Mouse (Mus musculus) T-helper 2 cell (primary cell): ENCODE data around the gene Atg7.

Experiments
- in situ Hi-C: fragments of 300-600 bp; cut with MboI, MseI; formaldehyde crosslinking; loops from one replicate; pipeline ENCODE4 v1.15.1; 2025; ENCODE audit warnings: high pct_unique_total_duplicates

The Atg7 gene

GRCm38 (mm10) chr6:114684407-114684806, 41.5 kb downstream of the Atg7 start:
- in situ Hi-C loops, result no loop called here

- in situ Hi-C loops, result no loop called here
Measured at GRCm38 (mm10) chr6:114685412-114685811, 42.5 kb downstream of the Atg7 start.

DNA sequence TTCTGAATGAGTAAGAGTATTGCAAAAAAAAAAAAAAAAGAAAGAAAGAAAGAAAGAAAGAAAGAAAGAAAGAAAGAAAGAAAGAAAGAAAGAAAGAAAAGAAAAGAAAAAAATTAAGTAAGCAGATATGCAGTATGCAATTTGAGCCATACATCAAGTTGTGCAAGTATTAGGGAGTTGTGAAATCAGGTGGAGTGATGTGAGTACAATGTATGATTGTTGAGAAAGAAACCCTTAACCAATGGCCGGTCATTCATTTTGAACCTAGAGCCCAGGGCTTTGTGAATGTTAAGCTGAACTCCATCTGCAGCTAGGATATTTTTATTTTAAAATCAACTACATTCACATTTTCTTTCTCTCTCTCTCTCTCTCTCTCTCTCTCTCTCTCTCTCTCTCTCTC, 44.1 kb downstream of the Atg7 start:
- in situ Hi-C loops, result no loop called here

- in situ Hi-C loops, result no loop called here
Measured at GRCm38 (mm10) chr6:114690661-114691060, 47.8 kb downstream of the Atg7 start.

GRCm38 (mm10) chr6:114691530-114691929, 48.6 kb downstream of the Atg7 start:
- in situ Hi-C loops, result no loop called here

DNA sequence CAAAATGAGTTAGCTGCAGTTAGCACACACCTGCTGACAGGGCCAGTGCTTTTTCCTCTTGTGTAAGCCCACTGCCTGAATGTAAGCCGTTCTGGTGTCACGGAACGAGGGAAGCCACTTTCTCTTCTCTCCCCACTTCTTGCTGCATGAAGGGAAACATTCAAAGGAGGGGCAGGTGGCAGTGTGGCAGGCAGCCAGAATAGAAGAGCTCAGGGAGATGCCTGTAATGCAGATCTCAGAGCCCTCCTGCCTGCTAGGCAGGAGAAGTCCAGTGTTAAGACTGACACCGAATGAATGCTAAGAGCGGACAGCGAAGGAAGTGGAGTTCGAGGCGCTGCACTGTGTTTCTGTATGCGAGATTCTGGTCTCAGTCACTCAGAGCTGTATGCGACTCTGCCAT, 49.8 kb downstream of the Atg7 start:
- in situ Hi-C loops, result no loop called here

- in situ Hi-C loops, result no loop called here
Measured at GRCm38 (mm10) chr6:114697646-114698490, 55.0 kb downstream of the Atg7 start.

DNA sequence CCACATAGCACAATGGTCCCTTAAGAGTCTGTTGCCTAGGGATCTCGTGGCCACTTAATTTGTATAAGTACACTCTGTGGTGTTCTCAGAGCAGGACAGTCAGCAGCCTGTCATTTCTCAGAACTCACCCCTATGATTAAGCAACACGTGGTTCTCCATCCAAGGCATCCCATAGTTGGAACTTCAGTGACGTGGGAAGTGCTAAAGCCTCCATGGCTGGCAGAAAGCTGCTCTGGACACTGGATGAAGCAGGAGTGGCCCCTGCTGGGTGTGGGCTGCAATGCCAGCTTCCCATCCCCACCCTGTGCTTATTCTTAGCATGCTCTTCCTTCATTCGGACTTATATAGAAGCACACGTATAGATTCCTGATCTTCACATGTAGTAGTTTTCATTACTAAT, 55.7 kb downstream of the Atg7 start:
- in situ Hi-C loops, result no loop called here

DNA sequence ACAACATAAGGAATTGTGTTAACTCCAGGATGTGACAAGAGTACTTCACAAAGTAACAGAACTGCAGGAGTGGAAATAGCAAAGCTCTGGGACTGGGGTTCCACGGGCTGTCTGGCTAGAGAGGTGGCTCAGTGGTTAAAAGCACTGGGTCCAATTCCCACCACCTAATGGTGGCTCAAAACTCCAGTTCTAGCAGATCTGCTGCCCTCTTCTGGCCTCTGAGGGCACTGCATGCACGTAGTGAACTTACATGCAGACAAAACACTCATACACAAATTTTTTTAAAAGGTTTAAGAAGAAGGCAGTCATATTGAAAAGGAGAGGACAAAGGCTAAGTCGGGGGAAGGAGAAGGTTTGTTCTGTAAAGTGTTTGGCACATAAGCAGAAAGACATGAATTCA, 57.8 kb downstream of the Atg7 start:
- in situ Hi-C loops, result no loop called here

- in situ Hi-C loops, result no loop called here
Measured at GRCm38 (mm10) chr6:114707032-114707431, 64.1 kb downstream of the Atg7 start.

DNA sequence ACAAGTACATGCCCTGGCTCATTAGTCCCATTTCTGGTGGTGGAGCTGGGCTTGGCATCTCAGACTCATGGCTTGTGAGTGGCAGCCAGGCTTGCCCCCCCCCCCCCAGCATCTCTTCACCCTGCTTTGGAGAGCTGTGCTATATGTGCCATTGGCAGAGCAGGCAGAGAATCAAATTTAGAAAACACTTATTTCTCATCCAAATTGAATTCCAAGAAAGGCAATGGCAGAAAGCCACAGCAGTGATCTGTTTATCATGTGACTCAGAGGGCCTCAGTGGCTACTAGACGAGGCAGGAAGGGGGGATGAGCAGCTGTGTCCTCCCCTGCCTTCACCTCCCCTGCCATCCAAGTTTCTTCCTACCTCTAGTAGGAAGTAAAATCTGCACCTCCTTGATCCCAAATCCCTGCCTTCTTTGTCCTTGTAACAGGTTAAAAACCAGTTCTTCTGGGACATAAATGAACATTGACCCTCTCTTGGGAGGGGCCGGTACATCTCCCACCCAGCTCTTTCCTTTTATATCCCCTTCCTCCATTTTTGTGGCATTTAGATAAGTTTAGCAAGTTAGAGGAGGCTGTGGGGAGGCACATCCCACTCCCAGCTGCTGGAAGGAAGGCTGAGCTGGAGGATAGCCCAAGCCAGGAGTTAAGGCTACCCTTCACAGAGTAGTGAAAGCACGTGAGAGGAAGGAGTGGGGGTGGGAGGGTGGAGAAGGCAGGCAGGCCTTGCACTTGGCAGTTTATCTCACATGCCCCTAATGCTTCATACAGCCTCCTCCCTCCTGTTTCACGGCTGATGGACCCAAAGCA, 69.5 kb downstream of the Atg7 start:
- in situ Hi-C loops, result loop anchor here (10.0 kb wide), 1 partner anchor 312 kb away; no protein-coding TSS in a partner anchor

- in situ Hi-C loops, result loop anchor here (10.0 kb wide), 1 partner anchor 311 kb away; no protein-coding TSS in a partner anchor
Measured at GRCm38 (mm10) chr6:114713538-114713937, 70.6 kb downstream of the Atg7 start.

- in situ Hi-C loops, result loop anchor here (10.0 kb wide), 1 partner anchor 310 kb away; no protein-coding TSS in a partner anchor
Measured at GRCm38 (mm10) chr6:114714654-114715053, 71.8 kb downstream of the Atg7 start.

GRCm38 (mm10) chr6:114715289-114716030, 72.6 kb downstream of the Atg7 start:
- in situ Hi-C loops, result loop anchor here (10.0 kb wide), 1 partner anchor 309 kb away; no protein-coding TSS in a partner anchor

DNA sequence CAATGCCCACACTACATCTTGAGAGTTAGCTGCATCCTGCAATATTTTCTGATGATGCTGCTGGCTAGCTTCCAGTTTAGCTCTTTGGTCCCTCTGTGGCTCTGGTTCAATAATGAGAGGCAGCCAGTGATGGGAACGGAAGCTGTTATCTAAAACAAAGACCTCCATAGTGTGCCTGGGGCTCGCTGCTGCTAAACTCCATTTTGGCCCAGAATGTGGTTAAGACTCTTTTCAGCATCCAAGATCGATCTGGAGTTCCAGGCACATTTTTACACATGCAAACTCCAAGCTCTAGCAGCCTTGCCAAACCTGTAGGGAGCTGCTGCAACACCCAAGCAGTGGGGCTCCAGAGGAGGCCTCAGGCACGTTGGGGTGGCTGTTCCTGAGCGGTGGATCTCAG, 76.2 kb downstream of the Atg7 start:
- in situ Hi-C loops, result loop anchor here (10.0 kb wide), 1 partner anchor 306 kb away; no protein-coding TSS in a partner anchor

- in situ Hi-C loops, result loop anchor here (5.0 to 10.0 kb wide), 3 partner anchors 48 to 305 kb away; no protein-coding TSS in a partner anchor
Measured at GRCm38 (mm10) chr6:114719665-114720064, 76.8 kb downstream of the Atg7 start.

DNA sequence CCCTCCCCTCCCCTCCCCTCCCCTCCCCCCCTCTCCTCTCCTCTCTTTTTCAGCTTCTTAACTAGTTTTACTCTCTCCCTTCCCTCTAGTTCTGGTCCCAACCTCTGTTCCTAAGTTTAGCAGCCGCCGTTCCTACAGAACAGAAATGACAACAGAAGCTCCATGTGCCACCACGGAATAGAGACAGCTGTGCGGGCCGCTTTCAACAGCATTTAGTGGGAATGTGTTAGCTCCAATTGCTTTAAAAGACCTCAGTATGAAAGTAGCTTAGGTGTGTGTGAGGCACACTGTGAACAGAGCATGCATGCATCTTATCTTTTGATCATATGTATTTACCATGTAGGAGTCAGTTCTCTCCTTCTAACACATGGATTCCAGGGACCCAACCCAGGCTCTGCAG, 79.1 kb downstream of the Atg7 start:
- in situ Hi-C loops, result loop anchor here (5.0 kb wide), 2 partner anchors 45 to 205 kb away; no protein-coding TSS in a partner anchor

DNA sequence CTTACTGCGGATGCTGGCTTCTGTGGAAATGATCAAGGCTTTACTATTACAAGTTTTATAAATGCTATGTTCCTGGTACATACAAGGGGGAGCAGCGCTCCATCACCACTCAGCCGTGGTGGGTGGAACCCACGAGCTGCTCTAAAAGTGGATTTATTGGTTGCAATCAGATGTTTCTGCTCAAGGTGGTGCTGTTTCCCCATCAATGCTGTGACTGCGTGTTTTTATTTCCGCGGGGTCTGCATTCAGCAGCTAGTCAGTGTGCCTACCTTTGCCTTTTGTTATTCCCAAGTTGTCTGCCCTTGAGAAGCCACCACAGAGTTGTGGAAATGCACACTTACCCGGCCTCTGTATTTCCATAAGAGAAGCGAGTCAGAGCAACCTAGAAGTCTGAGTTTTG, 81.0 kb downstream of the Atg7 start:
- in situ Hi-C loops, result loop anchor here (5.0 kb wide), 2 partner anchors 43 to 203 kb away; no protein-coding TSS in a partner anchor

DNA sequence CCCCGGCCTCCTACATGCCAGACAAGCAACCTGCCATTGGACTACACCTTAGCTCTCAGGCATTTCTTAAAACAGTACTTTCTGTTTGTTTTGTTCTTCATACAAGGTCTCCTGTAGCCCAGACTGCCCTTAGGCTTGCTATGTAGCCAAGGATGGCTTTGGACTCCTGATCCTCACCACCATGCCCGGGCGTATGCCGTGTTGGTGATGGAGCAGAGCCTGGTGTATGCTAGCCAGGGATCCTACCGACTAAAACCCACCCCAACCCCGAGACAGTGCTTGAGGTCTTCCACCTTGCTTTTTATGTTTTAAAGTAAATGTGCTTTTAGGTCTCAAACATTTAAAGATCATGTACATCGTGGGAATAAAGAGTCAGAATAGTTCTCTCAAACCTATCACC, 81.5 kb downstream of the Atg7 start:
- in situ Hi-C loops, result loop anchor here (5.0 kb wide), 2 partner anchors 43 to 203 kb away; no protein-coding TSS in a partner anchor

DNA sequence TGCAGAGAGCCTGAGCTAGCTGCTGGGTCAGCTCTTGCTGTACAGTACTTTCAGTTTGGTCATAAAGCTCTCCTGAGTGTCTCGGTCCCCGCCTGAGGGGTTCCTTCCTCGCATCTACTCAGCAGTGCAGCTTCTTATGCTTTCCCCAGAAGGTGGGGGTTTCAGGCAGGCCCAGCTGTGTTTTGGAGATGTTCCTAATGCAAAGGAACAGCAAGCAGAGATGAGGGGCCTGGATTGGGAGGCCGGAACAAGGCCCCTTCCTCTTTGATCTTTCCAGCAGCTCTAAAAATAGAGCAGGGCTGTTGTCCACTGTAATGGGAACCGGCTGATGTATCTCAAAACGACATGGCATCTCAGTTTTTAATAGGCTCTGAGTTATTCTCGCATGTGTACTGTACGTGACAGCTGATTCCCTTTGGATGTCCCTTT, 82.3 kb downstream of the Atg7 start:
- in situ Hi-C loops, result no loop called here

DNA sequence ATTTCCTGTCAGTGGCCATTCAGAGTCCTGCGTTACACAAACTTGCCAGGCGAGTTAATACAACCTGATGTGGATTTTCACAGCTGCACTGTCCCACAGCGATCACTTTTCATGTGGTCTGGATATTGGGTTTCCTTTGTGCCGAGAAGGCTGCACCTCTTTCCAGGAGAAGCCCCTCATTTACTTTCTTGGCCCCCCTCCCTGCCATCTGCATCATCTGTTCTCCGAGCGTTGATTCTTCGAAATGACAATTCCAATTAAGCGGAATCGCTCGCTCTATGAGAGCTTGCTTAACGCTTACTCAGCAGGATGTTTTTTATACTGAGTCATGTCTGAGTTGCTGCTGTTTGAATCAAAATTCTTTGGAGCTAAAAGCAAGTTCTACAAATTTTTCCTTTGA, 83.8 kb downstream of the Atg7 start:
- in situ Hi-C loops, result no loop called here
